Mouse (Mus musculus): Measurements from ENCODE around the gene Mast1. TPM values are rescaled to one million over a fixed set of nuclear protein-coding genes. Genes with fewer than 3 reads are reported as not detected.

Gene Mast1
- total RNA-seq, 2 experiments from 2014 or later, result 0.42 TPM; not detected in 1

GRCm38 (mm10) chr8:84945633-84946527 lies 8.7 kb upstream of the Mast1 start:
- ATAC-seq (replicated peaks; ENCODE audit: low FRiP score, low TSS enrichment, poor library complexity, severe bottlenecking), result 0 out of 2 replicates have a peak, but pooled peaks have one; percentile 15

DNA sequence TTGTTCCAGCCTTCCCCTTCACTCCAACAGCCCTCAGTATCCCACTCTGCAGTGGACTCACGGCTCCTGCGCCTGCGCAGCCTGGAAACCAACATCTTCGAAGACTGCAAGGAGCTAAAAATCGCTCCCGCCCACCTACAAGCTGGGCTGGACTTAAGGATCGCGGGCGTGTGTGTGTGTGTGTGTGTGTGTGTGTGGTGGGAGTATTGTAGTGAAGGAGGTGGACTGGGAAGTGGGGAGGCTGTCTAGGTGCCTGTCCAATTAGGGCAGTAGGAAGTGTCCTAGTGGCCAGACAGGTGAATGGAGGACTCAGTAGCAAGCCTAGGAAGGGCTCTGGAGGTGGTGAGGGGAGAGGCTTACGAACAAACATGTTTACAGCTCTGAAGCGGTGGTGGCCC lies 8.1 kb upstream of the Mast1 start:
- ATAC-seq (replicated peaks; ENCODE audit: low FRiP score, low TSS enrichment, poor library complexity, severe bottlenecking), result 0 out of 2 replicates have a peak, but pooled peaks have one; percentile 12

DNA sequence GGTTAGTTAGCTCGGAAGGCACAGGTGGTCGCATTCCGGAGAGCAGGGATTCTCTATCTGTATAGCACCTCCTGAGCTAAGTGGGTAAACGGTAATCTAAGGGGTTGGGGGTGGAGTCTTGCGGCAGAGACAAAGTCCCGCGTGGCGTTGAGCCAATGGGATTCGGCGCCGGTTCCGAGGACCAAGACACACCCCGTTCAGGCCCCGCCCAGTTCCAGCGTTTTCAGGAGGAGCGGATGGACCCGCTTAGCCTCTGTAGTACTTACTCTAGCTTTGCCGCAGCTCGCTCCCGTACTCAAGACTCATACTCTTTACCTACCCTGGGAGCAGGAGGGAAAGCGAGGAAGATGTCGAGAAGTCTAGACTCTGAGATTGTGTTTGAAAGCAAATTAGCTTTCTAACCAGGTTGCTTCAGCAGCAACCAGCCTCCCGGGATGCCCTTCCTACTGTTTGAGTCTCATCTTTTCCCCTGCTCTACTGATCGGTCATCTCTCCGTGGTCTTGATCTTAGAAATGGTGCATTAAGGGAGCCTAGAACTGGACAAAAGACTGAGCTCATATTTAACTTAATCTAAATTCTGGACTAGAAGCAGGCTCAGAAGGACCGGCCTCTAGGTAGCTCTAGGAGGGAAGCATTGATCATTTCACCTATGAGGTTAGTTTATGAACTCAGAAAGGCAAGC lies 7.5 kb upstream of the Mast1 start:
- peak; percentile 78 for ATAC-seq (replicated peaks; ENCODE audit: low FRiP score, low TSS enrichment, poor library complexity, severe bottlenecking)

DNA sequence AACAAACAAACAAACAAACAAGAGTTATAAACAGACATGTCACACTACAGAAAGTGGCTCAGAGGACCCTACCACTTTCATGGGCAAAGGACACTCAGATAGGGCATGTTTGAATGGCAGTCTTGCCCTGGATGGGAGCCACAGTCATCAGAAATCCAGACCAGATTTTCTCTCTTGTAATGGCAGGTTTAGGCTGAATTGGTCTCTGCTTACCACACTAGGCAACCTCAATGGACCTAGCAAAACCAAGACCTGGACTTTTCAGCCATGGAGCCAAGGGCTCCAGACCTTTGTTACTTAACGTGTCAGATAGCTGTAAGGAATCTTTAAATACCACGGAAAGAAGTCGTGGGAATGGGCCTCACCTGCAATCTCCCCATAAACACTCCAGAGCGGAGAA lies 6.5 kb upstream of the Mast1 start:
- ATAC-seq (replicated peaks; ENCODE audit: low FRiP score, low TSS enrichment, poor library complexity, severe bottlenecking), result no peak

DNA sequence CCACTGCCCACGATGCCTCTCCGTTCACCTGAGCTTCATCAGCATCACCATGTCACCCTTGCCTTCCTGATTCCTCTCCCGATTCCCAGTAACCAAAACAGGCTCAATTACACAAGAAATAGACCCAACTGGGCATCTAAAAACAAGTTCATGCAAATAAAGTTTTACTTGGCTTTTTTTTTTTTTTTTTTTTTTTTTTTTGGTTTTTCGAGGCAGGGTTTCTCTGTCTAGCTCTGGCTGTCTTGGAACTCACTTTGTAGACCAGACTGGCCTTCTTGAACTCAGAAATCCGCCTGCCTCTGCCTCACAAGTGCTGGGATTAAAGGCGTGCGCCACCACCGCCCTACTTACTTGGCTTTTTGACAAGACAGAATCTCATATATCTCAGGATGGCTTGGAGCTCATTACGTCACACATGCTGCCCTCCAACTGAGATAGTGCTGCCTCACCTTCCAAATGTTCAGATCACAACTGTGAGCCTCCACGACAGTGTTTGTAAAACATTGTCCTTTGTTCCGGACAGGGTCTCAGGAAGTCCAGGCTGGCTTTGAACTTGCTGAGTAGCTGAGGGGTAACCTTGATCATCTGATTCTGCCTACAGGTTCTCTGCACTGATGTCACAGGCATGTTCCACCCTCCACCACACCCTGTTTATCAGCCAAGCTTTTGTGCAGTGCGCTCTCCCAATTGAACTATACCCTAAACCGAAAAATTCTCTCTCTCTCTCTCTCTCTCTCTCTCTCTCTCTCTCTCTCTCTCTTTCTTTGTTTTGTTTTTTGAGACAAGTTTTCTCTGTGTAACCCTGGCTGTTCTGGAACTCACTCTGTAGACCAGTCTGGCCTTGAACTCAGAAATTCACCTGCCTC lies 694 bp upstream of the Mast1 start:
- ATAC-seq (replicated peaks; ENCODE audit: low FRiP score, low TSS enrichment, poor library complexity, severe bottlenecking), result 0 out of 2 replicates have a peak, but pooled peaks have one; percentile 20

DNA sequence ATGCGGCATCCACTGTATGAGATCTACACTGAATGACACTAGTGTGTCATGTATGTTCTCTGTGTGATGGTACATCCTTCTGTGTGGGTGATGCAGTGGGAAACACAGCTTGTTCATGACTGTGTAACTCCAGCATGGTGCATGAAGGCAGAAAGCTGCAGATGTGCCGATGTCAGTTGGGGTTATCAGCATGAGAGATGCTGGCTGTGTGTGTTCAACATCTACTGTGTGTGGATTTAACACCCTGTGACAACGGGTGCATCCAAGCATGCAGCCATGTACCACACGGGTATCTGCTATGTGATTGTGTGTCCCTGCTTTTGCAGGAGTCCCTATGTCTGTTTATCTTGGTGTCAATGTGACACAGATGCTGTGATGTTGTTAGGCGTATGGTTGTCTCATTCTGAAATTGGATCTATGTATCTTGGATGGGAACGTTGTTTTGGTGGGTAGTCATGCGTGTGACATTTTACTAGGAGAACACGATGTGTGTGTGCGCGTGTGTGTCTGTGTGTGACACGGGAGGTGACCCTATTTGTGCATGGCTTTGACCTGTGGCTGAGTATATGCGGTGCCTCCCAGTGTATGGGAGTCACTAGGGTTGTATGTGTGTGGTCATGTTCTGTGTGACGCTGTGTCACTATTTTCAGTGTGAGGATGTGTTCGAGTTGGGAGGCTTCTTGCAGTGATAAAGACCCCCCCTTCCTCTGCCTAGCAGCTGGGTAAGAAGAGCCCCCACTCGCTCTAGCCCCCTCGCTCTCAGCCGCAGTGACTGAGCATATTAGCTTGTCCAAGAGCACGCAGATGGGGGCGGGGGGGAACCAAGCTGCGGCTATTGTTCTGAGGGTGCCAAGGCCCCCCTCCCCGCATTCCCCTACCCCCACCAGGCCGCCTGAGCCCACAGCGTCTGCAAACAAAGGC lies 858 bp downstream of the Mast1 start:
- ATAC-seq (replicated peaks; ENCODE audit: low FRiP score, low TSS enrichment, poor library complexity, severe bottlenecking), result peak; percentile 40

DNA sequence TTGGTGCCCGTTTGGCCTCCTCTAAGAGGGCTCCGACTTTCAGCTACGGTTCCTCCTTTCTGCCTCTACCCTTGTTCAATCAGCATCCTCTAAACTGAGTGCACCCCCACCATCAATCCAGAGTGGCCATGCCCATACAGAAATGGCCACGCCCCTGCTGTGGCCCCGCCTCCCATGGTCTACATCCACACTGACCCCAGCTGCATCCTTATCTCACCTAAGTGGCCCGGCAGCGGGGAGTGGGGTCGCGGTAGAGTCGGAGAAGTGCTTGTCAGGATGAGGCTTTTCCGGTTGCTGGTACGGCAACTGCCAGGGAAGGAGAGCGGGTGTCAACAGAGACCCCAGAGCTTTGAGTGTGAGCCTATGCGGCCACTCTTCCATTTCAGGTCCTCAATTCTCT lies 1.7 kb downstream of the Mast1 start:
- 0 out of 2 replicates have a peak, but pooled peaks have one; percentile 7 for ATAC-seq (replicated peaks; ENCODE audit: low FRiP score, low TSS enrichment, poor library complexity, severe bottlenecking)

DNA sequence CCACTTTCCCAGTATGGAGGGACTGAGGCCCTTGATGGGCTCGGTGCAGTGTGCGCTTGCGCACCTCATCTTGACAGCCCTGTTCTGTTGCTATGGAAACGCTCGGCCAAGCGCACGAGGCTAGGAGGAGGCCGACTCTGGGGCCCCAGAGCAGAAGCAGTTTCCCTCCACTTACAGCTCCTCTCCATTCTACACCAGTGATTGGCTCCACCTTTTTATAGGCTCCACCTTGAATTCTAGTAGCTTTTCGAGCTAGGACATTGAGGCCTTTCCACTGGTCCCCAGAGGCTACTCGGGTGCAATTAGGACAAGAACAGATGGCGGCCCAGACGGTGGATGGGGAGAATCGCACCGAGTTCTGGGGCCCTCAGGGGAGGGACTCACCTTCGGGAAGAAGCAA lies 2.3 kb downstream of the Mast1 start:
- ATAC-seq (replicated peaks; ENCODE audit: low FRiP score, low TSS enrichment, poor library complexity, severe bottlenecking), result no peak

GRCm38 (mm10) chr8:84933767-84934559 lies 3.2 kb downstream of the Mast1 start:
- ATAC-seq (replicated peaks; ENCODE audit: low FRiP score, low TSS enrichment, poor library complexity, severe bottlenecking), result no peak

DNA sequence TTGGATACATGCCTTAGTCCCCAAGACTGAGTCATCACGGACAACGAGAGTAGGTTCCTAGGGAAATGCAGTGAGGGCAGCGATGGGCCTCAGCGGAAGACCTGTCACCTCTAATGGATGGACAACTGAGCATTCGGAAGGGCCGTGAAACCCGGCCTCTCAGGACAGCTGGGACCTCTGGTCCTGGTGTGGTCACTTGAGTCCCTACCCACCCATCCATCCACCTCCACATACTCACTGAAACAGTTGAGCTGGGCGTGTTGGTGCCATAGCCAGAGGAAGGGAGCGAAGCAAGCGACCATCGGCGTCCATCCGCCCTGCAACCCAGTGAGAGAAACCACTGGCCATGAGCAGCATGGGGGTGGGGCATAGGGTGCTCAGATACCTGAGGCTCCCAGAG lies 6.6 kb downstream of the Mast1 start:
- no peak for ATAC-seq (replicated peaks; ENCODE audit: low FRiP score, low TSS enrichment, poor library complexity, severe bottlenecking)

DNA sequence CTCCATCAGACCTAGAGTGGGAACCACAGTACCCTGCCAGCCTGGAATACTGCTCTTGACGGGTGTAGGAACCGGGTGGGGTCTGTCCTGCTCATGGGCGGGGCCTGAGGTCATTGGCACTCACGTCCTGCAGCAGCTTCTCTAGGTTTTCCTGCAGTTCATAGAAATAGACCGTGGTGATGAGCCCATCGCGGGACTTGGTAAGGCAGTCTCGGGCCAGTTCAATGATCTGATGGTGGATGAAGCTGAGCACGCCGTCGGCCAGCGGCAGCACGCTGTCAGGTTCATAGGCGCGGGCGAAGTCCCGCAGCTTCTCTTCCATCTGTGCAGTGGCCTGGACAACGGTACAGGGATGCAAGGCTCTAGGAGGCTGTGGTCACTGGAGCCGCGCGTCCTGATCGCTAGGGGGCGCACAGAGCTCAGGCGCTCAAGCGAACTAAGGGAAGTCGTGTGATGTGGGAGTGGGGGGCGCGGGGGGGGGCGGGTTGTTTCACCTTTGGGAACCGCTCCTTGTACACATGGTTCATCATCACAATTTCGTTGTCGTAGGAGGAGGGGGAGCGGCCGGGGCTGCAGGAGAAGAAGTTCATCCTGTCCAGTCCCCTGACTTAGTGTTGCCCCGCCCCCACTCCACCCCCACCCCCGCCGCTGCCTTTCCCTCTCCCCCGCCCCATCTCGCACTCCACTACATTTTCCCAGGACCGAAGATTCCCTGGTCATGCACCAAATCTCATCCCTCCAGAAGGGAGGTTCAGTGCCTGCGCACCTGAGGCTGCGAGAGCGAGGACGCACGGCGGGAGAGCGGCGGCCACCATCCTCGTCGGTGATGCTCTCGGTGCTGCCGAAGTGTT lies 8.5 kb downstream of the Mast1 start:
- ATAC-seq (replicated peaks; ENCODE audit: low FRiP score, low TSS enrichment, poor library complexity, severe bottlenecking), result peak; percentile 70

DNA sequence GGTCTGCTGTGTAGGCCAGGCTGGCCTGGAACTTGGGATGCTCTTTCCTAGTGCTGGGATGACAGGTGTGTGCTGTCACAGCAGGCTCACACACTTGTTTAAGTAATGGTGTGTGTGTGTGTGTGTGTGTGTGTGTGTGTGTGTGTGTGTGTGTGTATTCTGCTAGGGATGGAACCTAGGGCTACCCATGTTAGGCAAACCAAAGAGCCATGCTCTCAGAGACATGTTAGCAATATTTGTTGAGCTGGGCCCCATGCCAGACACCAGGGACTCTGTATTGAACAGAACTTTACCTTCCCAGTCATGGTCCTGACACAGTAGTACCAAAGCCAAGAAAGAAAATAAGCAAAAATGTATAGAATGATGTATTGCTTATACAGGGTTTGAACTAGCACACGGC lies 9.6 kb downstream of the Mast1 start:
- no peak for ATAC-seq (replicated peaks; ENCODE audit: low FRiP score, low TSS enrichment, poor library complexity, severe bottlenecking)

GRCm38 (mm10) chr8:84925557-84925956 lies 11.6 kb downstream of the Mast1 start:
- ATAC-seq (replicated peaks; ENCODE audit: low FRiP score, low TSS enrichment, poor library complexity, severe bottlenecking), result no peak

DNA sequence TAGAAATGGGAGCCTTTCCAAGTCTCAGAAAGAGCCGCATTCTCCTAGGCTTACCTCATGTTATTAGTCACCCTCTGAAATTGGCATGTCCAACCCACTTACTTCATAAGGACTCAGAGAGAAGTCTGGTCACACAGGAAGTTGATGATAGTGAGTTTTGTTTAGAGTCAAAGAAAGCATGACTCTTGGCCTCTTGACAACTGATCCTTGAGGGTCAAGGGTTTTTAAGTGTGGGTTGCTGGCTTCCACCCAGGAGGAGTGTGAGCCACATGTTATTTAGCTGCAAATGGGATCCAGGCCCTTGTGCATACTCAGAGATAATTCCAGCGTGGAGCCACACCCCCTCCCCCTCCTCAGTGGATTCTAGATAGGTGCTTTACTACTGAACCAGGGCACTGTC lies 15.6 kb downstream of the Mast1 start:
- no peak for ATAC-seq (replicated peaks; ENCODE audit: low FRiP score, low TSS enrichment, poor library complexity, severe bottlenecking)

DNA sequence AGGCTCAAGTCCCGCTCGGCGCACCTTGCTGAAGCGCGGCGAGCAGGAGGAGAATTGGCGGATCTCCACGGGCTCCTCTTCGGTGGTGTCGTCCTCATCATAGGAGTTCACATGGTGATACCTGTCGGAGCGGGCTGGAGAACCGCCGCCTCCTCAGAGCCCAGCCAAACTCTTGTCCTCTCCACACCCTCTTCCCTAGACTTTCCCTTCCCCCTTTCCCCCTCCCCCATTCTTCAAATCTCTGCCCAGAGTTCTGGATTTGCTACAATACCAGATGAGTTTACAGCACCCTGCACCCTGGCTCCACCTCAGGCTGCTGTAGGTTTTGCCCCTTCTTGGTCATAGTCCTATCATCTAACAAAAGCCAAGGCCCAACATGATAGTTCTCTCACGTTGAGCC lies 18.5 kb downstream of the Mast1 start:
- ATAC-seq (replicated peaks; ENCODE audit: low FRiP score, low TSS enrichment, poor library complexity, severe bottlenecking), result no peak

- ATAC-seq (replicated peaks; ENCODE audit: low FRiP score, low TSS enrichment, poor library complexity, severe bottlenecking), result no peak
These were observed 19.4 kb downstream of the Mast1 start for GRCm38 (mm10) chr8:84917781-84918180.

GRCm38 (mm10) chr8:84915269-84915668 lies 21.9 kb downstream of the Mast1 start:
- no peak for ATAC-seq (replicated peaks; ENCODE audit: low FRiP score, low TSS enrichment, poor library complexity, severe bottlenecking)
